Mouse (Mus musculus) neural tube, embryonic 14.5 days (tissue): Measurements from ENCODE around the gene Prtg. TPM values are rescaled to one million over a fixed set of nuclear protein-coding genes. Genes with fewer than 3 reads are reported as not detected.
A peak's percentile ranks its signal among the peaks of the same experiment; 100 is the strongest.

Experiments
- ATAC-seq: fragments of 200-750 bp; cut with Nextera tagmentation; 2 replicates; pipeline ENCODE4 v1.8.0; 2017; ENCODE audit warnings: low read depth, mild to moderate bottlenecking, moderate TSS enrichment, moderate library complexity
- H3K27ac ChIP-seq: fragments of 300-500 bp; sonication (generic); 2 replicates; pipeline ENCODE4 v1.5.1; 2014; ENCODE audit warnings: low read depth, mild to moderate bottlenecking, control low read depth, low read length, moderate library complexity, mixed read lengths
- H3K27me3 ChIP-seq: fragments of 300-500 bp; sonication (generic); 2 replicates; pipeline ENCODE4 v1.6.1; 2014; ENCODE audit warnings: low read length; ENCODE audit not compliant: control insufficient read depth, insufficient read depth
- H3K36me3 ChIP-seq: fragments of 300-500 bp; sonication (generic); 2 replicates; pipeline ENCODE4 v1.6.1; 2014; ENCODE audit warnings: low read length, mixed read lengths; ENCODE audit not compliant: control insufficient read depth, insufficient read depth
- H3K4me1 ChIP-seq: fragments of 300-500 bp; sonication (generic); 2 replicates; pipeline ENCODE4 v1.6.1; 2014; ENCODE audit warnings: low read length; ENCODE audit not compliant: control insufficient read depth, insufficient read depth
- H3K4me2 ChIP-seq: fragments of 300-500 bp; sonication (generic); 2 replicates; pipeline ENCODE4 v1.6.1; 2014; ENCODE audit warnings: mild to moderate bottlenecking, low read depth, low read length, control low read depth
- H3K4me3 ChIP-seq: fragments of 300-500 bp; sonication (generic); 2 replicates; pipeline ENCODE4 v1.5.1; 2014; ENCODE audit warnings: low read depth, low read length, control low read depth, mixed read lengths
- H3K9ac ChIP-seq: fragments of 300-500 bp; sonication (generic); replicated peaks from 2 replicates; pipeline ENCODE4 v1.6.1; 2014; ENCODE audit warnings: low read depth, mild to moderate bottlenecking, control low read depth, low read length, mixed read lengths
- H3K9me3 ChIP-seq: fragments of 300-500 bp; sonication (generic); 2 replicates; pipeline ENCODE4 v1.6.1; 2016; ENCODE audit warnings: low read length; ENCODE audit not compliant: control insufficient read depth
- WGBS: fragments of 180-500 bp; shearing (Covaris S2); extraction: QIAGEN DNeasy Blood & Tissue Kit; methylation state at CpG from one replicate; pipeline ENCODE4 v1.1.7; 2014; 5-methylcytosine and 5-hydroxymethylcytosine counted together
- polyA plus RNA-seq: library from polyadenylated mRNA; unstranded; fragments of >200 nt; fragmentation: Nextera tagmentation; extraction: Ambion mirVana; gene quantifications from 2 replicates; pipeline ENCODE4 v1.2.1, GENCODE M21; 2014

Gene Prtg
- polyA plus RNA-seq, 1 experiment from 2014 or later: 0.43 TPM

DNA sequence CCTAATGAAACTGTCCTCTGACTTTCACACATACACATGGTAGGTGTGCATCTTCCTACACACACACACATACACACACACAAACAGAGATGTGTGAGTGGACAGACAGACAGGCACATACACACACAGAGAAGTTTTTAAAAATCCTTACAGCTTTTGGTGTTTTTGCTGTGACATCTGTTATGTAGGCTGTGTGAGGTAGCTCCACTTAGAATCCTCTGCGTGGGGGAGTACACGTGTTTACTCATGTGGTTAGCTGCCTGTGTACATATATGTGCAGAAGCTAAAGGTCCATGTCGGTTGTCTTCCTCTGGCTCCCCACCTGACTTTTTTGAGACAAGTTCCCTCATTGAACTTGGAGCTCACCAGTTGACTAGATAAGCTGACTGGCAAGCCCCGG is 56.3 kb downstream of the Prtg start:
- Histone ChIP-seq H3K4me3 (no peak overlapping the region), H3K27ac (no peak overlapping the region), H3K4me2 (no peak overlapping the region), H3K9ac (no peak overlapping the region), H3K9me3 (no peaks in the 10 kb centered on the region), H3K36me3 (no peaks in the 10 kb centered on the region), H3K27me3 (no peaks in the 10 kb centered on the region), H3K4me1 (no peaks in the 10 kb centered on the region)
- no peak for ATAC-seq
- 95% methylated on average over 4 of the region's 4 CpGs for WGBS

DNA sequence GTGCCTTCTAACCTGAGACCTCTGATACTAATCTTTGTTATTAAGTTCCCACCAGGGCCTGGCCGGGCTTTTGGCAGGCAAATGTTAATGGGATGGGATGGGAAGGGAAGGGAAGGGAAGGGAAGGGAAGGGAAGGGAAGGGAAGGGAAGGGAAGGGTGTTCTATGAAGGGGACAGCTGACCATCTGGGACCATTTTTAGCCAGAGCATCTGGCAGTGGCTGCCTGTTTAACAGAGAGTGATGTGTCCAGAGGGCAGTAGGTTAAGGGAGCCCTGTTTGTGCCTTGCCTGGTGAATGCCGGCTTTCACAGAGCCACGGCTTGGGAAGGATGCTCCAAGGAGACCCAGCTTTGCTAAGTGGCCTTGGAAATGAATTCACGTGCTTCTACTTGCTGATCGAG is 57.1 kb downstream of the Prtg start:
- Histone ChIP-seq H3K4me1 (no peaks in the 10 kb centered on the region), H3K27ac (no peak overlapping the region), H3K36me3 (no peaks in the 10 kb centered on the region), H3K4me3 (no peak overlapping the region), H3K9me3 (no peaks in the 10 kb centered on the region), H3K9ac (no peak overlapping the region), H3K4me2 (no peak overlapping the region), H3K27me3 (no peaks in the 10 kb centered on the region)
- 34% methylated on average over 5 of the region's 5 CpGs for WGBS
- ATAC-seq: no peak

DNA sequence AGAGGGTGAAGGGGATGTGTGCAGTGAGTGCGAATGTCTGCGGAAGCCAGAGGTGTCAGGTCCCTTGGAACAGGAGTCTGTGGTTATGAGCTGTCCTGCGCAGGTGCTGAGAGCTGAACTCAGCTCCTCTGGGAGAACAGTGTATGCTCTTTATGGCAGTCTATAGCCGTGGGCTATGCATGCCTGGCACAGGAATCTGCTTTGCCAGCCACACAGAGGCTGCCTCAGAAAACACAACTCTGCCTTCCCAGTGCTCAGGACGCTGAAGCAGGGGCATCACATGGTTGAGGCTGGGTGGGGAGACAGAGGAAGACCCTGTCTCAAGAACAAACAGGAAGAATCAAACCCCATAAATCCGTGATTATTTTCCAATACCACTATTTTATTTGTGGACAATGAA is 60.8 kb downstream of the Prtg start:
- no peak overlapping the region for H3K4me2 ChIP-seq
- H3K4me1 ChIP-seq: no peaks in the 10 kb centered on the region; the same call in 1 of the 2 replicates
- WGBS: 63% methylated on average over 6 of the region's 6 CpGs
- H3K36me3 ChIP-seq: no peaks in the 10 kb centered on the region
- no peak overlapping the region for H3K4me3 ChIP-seq
- H3K27me3 ChIP-seq: no peaks in the 10 kb centered on the region
- H3K9ac ChIP-seq: no peak overlapping the region
- ATAC-seq: peak; percentile 72; the same call in 1 of the 2 replicates
- no peak overlapping the region for H3K27ac ChIP-seq
- H3K9me3 ChIP-seq: no peaks in the 10 kb centered on the region

DNA sequence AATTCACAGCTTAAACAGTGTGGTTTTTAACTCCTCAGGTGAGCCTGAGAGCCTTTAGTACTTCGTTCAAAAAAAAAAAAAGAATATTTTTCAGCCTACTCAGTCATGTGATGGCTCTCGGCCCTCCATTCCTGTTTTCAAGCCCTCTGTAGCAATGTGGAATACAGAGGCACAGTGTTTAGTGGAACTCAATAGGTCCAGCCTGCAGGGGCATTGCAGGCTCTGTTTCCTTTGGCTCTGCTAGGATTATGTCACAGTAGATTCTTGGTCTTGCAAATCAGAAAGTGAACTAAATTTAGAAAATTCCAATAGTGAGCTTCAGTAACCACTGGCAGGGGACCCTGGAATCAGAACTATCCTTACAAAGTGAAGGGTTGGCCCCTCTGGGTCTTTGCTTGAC is 62.1 kb downstream of the Prtg start:
- Histone ChIP-seq H3K36me3 (no peaks in the 10 kb centered on the region), H3K4me1 (no peaks in the 10 kb centered on the region; the same call in 1 of the 2 replicates), H3K4me2 (no peak overlapping the region), H3K9ac (no peak overlapping the region), H3K4me3 (no peak overlapping the region), H3K9me3 (no peaks in the 10 kb centered on the region), H3K27me3 (no peaks in the 10 kb centered on the region), H3K27ac (no peak overlapping the region)
- no peak for ATAC-seq
- 86% methylated on average over 2 of the region's 2 CpGs for WGBS

DNA sequence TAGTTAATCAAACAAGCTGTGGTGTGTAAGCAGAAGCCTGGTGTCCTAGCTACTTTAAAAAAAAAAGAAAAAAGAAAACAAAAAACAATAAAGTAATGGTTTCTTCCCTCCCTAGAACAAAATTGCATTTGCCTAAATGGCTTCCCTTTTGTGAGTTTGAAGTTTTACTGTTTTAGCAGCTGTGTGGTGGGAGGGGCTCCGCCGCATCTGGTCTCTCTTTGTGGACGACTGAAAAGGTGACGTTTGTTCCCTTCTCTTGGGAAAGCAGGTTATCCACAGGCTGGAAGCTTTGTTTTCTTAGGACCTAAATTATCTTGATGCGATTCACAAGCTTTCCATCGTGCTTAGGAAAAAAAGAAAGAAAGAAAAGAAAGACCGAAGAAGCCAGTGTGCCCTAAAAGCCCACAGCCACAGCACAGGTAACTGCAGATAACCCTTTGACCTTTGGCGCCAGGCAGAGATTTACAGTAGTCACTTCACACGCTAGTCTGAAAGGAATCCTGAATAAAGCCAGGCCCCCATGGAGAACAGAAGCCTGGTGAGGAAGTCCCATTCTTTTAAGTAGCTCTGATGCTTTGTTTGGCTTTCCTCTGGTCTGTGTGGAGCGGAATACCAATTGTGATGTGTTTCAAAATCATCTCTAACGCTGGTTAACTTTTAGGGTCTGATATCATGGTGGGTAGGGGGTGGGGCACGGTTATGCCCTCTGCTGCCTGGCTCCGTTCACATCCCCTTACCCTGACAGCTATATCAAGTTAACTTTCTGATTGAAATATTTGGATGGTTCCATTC is 65.0 kb downstream of the Prtg start:
- H3K4me2 ChIP-seq: peak overlapping the region; percentile 25; the same call in 1 of the 2 replicates
- no peaks in the 10 kb centered on the region for H3K27me3 ChIP-seq
- no peak overlapping the region for H3K27ac ChIP-seq
- H3K9me3 ChIP-seq: no peaks in the 10 kb centered on the region
- ATAC-seq: no peak
- no peaks in the 10 kb centered on the region for H3K36me3 ChIP-seq
- H3K4me3 ChIP-seq: no peak overlapping the region
- WGBS: 3% methylated on average over 13 of the region's 13 CpGs
- H3K4me1 ChIP-seq: no peaks in the 10 kb centered on the region; the same call in 1 of the 2 replicates
- no peak overlapping the region for H3K9ac ChIP-seq

DNA sequence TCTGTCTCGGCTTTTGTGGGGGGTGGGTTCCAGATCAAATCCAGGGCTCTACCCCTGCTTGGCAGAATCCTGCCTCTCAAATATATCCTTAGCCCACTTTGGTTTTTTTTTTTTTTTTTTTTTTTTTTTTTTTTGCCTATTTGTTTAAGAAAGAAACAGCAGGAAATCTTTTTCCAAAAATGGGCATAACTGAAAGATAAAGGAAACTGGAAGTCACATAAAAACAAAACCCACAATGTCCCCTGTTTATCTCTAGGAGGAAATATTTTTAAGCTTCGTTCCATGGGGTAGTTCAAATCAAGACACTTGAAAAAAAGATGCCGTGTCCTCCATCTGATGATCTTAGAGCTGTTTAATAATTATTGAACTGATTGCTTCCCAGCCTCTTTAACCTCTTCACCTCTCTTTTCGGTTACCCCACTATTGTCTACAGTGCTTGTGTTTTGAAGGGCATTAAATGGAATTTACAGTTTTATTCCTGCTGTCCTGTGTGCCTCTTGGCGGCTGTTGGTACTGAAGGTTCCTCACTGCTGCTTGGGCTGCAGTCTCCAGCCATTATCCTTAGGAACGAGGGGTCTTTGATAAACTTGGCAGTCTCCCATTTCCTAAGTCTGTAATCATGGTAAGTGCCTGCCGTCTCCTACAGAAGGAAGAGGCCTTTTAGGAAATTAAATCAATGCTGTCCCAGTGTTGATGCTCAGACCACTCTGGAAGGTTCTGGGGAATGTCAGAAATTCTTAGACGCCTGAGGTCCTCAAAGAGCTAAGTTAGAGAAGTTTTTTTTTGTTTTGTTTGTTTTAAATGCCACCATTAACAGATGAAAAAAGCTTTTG is 65.8 kb downstream of the Prtg start:
- ATAC-seq: no peak
- H3K9ac ChIP-seq: no peak overlapping the region
- H3K36me3 ChIP-seq: no peaks in the 10 kb centered on the region
- 10% methylated on average over 8 of the region's 8 CpGs for WGBS
- H3K4me3 ChIP-seq: no peak overlapping the region
- no peak overlapping the region for H3K27ac ChIP-seq
- no peak overlapping the region for H3K4me2 ChIP-seq
- H3K27me3 ChIP-seq: no peaks in the 10 kb centered on the region
- H3K4me1 ChIP-seq: no peaks in the 10 kb centered on the region; the same call in 1 of the 2 replicates
- no peaks in the 10 kb centered on the region for H3K9me3 ChIP-seq

DNA sequence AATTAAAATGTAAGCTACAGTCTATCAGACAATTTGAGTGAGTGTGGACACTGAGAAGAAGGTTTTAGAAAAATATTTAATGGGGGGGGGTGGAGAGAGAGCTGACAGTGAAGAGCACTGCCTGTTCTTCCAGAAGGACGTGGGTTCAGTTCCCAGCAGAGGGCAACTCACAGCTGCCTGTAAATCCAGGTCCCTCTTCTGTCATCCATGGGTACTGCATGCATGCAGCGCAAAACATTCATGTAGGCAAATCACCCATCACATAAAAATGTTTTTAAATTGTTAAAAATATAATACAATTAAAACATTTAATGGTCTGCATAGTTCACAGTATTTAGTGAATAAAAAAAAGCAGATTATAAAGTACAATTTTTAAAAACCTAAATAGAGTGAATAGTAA is 69.2 kb downstream of the Prtg start:
- 85% methylated on average over 2 of the region's 2 CpGs for WGBS
- no peak for ATAC-seq
- peaks cover 7% of the 10 kb centered on the region; the same call in 1 of the 2 replicates for H3K4me1 ChIP-seq
- no peak overlapping the region for H3K9ac ChIP-seq
- H3K4me2 ChIP-seq: no peak overlapping the region
- H3K4me3 ChIP-seq: no peak overlapping the region
- H3K27me3 ChIP-seq: no peaks in the 10 kb centered on the region
- no peaks in the 10 kb centered on the region for H3K9me3 ChIP-seq
- H3K27ac ChIP-seq: no peak overlapping the region
- no peaks in the 10 kb centered on the region for H3K36me3 ChIP-seq

DNA sequence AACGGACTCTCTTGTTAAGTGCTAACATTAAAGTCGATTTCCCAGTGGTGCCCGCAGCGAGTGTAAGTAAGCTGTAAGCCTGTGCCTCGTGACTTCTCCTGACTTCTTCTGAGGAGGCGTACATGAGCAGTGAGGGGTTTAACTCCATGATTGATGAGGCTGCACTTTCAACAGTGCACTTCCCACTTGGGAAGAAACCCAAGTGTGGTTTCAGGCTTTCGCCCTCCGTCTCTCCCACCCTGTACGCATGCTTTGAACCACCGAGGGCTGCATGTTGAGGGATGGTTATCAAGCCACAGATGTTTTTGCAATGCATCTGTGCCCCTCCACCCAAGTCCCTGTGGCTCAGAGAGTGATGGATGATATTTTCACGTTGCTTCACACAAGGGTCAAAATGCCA is 71.2 kb downstream of the Prtg start:
- Histone ChIP-seq H3K27me3 (no peaks in the 10 kb centered on the region), H3K9ac (no peak overlapping the region), H3K36me3 (no peaks in the 10 kb centered on the region), H3K4me1 (peaks cover 7% of the 10 kb centered on the region; the same call in 1 of the 2 replicates), H3K27ac (no peak overlapping the region), H3K4me3 (no peak overlapping the region), H3K9me3 (no peaks in the 10 kb centered on the region), H3K4me2 (peak overlapping the region; percentile 16; the same call in 1 of the 2 replicates)
- ATAC-seq: peak; percentile 50; the same call in 1 of the 2 replicates
- 6% methylated on average over 11 of the region's 11 CpGs for WGBS

DNA sequence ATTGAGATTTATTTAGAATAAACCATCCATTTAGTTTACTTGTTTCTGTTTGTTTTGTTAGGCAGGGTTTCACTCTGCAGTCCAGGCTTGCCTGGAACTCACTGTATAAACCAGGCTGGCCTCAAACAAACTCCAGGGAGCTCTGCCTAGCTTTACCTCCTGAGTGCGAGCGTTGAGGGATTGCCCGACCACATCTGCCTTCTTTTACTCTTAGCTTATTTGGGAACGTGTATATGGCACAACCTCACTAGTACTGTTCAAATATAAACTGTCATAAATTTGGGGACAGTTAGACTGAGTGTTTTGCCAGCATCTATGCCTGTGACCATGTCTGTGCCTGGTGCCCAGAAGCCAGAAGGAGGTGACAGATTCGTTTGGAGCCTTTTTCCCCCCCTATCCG is 72.0 kb downstream of the Prtg start:
- Histone ChIP-seq H3K4me3 (no peak overlapping the region), H3K9ac (no peak overlapping the region), H3K4me1 (peaks cover 7% of the 10 kb centered on the region; the same call in 1 of the 2 replicates), H3K36me3 (no peaks in the 10 kb centered on the region), H3K9me3 (no peaks in the 10 kb centered on the region), H3K27ac (no peak overlapping the region), H3K27me3 (no peaks in the 10 kb centered on the region), H3K4me2 (no peak overlapping the region)
- ATAC-seq: no peak
- 46% methylated on average over 6 of the region's 6 CpGs for WGBS
